Mouse (Mus musculus) G1E (cell line): ENCODE results near the gene Arhgef33.

Source experiments
- CTCF ChIP-seq: IDR thresholded peaks from 2 replicates; pipeline ENCODE4 v1.5.1; 2012; ENCODE audit warnings: low read depth, low read length, inconsistent platforms, mixed read lengths
- GATA1 ChIP-seq: IDR thresholded peaks from 2 replicates; pipeline ENCODE4 v1.6.1; 2012; ENCODE audit warnings: borderline replicate concordance, low read length, inconsistent platforms, mixed read lengths
- TAL1 ChIP-seq: conservative IDR thresholded peaks from 2 replicates; pipeline ENCODE4 v1.6.1; 2012; ENCODE audit warnings: low read depth, low read length, inconsistent platforms, mixed read lengths

DNA sequence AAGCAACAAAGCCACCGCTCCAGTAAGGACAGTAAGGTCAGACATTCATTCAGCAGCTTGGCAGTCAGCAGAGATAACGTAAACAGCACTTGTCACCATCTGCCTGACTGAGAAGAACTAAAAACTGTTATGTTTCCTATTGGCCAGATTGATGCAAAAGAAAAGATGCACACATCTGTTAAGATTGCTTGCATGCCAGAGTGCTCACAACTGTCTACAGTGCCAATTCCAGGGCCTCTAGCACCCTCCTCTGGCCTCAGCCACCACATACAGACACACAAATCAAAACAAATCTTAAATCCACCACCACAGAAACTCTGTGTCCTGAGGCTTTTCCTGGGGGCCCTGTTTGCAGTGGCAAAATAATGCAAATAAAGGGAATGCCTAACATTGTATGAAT lies 25.2 kb downstream of the Arhgef33 start:
- TF ChIP-seq CTCF (no peak), TAL1 (no peak), GATA1 (no peak)
